Mouse (Mus musculus): Measurements from ENCODE around the gene Vrk3. TPM values are rescaled to one million over a fixed set of nuclear protein-coding genes. Genes with fewer than 3 reads are reported as not detected.
"Not testable (repeated sequence)": the region's sequence is repeated elsewhere in the genome, so short reads cannot be mapped to it uniquely, and the experiment has no call there.

The Vrk3 gene
- polyA plus RNA-seq, 1 experiment from 2014 or later: 19.3 TPM

DNA sequence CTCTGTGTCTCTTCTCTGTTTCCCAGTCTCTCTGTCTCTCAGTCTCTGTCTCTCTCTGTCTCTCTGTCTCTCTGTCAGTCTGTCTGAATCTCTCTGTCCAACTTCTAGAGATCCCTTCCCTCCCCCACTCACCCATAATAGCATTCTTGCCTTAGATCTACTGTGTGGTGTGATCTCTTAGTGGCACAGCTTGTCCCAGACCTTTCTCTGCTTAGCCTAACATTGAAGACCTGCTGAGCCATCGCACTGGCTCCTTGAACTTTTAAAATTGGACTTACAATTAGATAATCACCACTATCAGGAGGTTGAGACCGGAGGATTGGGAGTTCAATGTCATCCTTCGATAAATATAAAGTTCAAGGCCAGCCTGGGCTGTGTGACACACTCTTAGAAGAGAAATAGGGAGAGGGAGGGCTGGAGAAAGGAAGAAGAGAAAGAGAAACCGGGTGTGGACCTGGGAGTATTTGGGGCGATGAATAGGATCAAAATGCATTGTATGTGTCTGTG lies 41.0 kb upstream of the Vrk3 start:
- DNase-seq (no peak), ATAC-seq (no peak)
- H3K27ac ChIP-seq (ENCODE audit: low read depth): no peak overlapping the region
- 78% methylated on average over 5 of the region's 5 CpGs for WGBS (ENCODE audit: insufficient replicate concordance)
- H3K27me3 ChIP-seq (ENCODE audit: insufficient read depth, low read length): no peaks in the 10 kb centered on the region
- no peak overlapping the region for H3K9ac ChIP-seq (replicated peaks)
- H3K4me2 ChIP-seq (ENCODE audit: low read depth, low read length): no peak overlapping the region
- no peak for TF ChIP-seq EP300 (IDR thresholded peaks at IDR 0.05; ENCODE audit: low read depth)
- TF ChIP-seq CTCF (IDR thresholded peaks at IDR 0.05; ENCODE audit: low read depth): no peak
- H3K9me3 ChIP-seq (ENCODE audit: low read length): no peaks in the 10 kb centered on the region
- no peaks in the 10 kb centered on the region for H3K36me3 ChIP-seq (replicated peaks; ENCODE audit: insufficient read depth, low read length)
- no peak overlapping the region for H3K4me3 ChIP-seq (ENCODE audit: low read depth, low read length)
- no peaks in the 10 kb centered on the region for H3K4me1 ChIP-seq (ENCODE audit: insufficient read depth)

- H3K9me3 ChIP-seq (ENCODE audit: low read length); H3K36me3 ChIP-seq (replicated peaks; ENCODE audit: insufficient read depth, low read length); H3K4me1 ChIP-seq (ENCODE audit: insufficient read depth); H3K9ac ChIP-seq (replicated peaks); H3K4me2 ChIP-seq (ENCODE audit: low read depth, low read length); DNase-seq; H3K27me3 ChIP-seq (ENCODE audit: insufficient read depth, low read length); H3K27ac ChIP-seq (ENCODE audit: low read depth); H3K4me3 ChIP-seq (ENCODE audit: low read depth, low read length); ATAC-seq: not testable (repeated sequence)
- 85% methylated on average over 5 of the region's 6 CpGs for WGBS (ENCODE audit: insufficient replicate concordance)
Measured at GRCm38 (mm10) chr7:44708093-44708492, 40.1 kb upstream of the Vrk3 start.

DNA sequence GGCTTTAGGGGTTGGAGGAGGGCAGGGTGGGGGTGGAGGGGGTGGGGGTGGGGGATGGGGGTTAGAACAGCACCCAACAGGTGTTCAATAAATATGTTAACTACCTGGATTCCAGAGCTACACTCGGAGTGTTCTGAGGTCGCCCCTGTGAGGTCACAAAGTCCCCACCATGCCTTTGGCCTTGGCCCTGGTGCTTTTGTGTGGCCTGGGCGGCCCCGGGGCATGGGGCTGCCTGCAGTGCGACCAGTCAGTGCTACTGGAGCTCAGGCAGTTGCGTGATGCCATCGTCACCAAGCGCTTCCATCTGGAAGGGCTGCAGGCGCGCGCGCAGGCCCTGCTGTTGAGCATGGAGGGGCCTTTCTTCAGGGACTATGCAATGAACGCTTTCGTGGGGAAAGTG lies 39.6 kb upstream of the Vrk3 start, which contains the start of gene Izumo2:
Gene Izumo2 (plus strand): TSS at position 169 of the 400 bp plus-strand sequence.
- no peak for DNase-seq
- H3K36me3 ChIP-seq (replicated peaks; ENCODE audit: insufficient read depth, low read length): no peaks in the 10 kb centered on the region
- no peaks in the 10 kb centered on the region for H3K9me3 ChIP-seq (ENCODE audit: low read length)
- H3K4me1 ChIP-seq (ENCODE audit: insufficient read depth): no peaks in the 10 kb centered on the region
- no peak within 1 kb of the TSS for H3K9ac ChIP-seq (replicated peaks)
- H3K4me2 ChIP-seq (ENCODE audit: low read depth, low read length): no peak within 1 kb of the TSS
- no peak within 1 kb of the TSS for H3K4me3 ChIP-seq (ENCODE audit: low read depth, low read length)
- no peak for ATAC-seq
- H3K27me3 ChIP-seq (ENCODE audit: insufficient read depth, low read length): no peaks in the 10 kb centered on the region
- TF ChIP-seq CTCF (IDR thresholded peaks at IDR 0.05; ENCODE audit: low read depth): no peak
- TF ChIP-seq EP300 (IDR thresholded peaks at IDR 0.05; ENCODE audit: low read depth): no peak
- WGBS (ENCODE audit: insufficient replicate concordance): 71% methylated on average over 14 of the region's 14 CpGs
- H3K27ac ChIP-seq (ENCODE audit: low read depth): no peak within 1 kb of the TSS

DNA sequence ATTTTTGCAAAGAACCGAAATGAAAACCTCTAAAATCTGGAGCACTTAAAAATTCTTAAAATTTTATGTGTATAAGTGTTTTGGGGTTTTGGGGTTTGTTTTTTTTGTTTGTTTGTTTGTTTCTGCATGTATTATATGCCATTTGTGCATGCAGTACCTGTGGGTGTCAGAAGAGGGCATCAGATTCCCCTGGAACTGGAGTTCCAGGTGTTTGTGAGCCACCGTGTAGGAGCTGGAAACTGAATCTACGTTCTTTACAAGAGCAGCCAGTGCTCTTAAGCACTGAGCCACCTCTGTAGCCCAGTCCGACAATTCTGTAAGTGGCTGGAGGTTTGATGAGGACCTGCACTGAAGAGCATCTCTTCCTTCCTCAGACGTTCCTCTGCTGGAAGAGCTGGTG lies 38.3 kb upstream of the Vrk3 start:
- no peak overlapping the region for H3K27ac ChIP-seq (ENCODE audit: low read depth)
- H3K4me2 ChIP-seq (ENCODE audit: low read depth, low read length): no peak overlapping the region
- DNase-seq (no peak), ATAC-seq (no peak)
- H3K4me1 ChIP-seq (ENCODE audit: insufficient read depth): no peaks in the 10 kb centered on the region
- no peaks in the 10 kb centered on the region for H3K27me3 ChIP-seq (ENCODE audit: insufficient read depth, low read length)
- TF ChIP-seq CTCF (IDR thresholded peaks at IDR 0.05; ENCODE audit: low read depth) (no peak; the same call in 1 of the 2 replicates), EP300 (IDR thresholded peaks at IDR 0.05; ENCODE audit: low read depth) (no peak)
- H3K36me3 ChIP-seq (replicated peaks; ENCODE audit: insufficient read depth, low read length): no peaks in the 10 kb centered on the region
- no peak overlapping the region for H3K9ac ChIP-seq (replicated peaks)
- no peaks in the 10 kb centered on the region for H3K9me3 ChIP-seq (ENCODE audit: low read length)
- 77% methylated on average over 5 of the region's 5 CpGs for WGBS (ENCODE audit: insufficient replicate concordance)
- H3K4me3 ChIP-seq (ENCODE audit: low read depth, low read length): no peak overlapping the region

DNA sequence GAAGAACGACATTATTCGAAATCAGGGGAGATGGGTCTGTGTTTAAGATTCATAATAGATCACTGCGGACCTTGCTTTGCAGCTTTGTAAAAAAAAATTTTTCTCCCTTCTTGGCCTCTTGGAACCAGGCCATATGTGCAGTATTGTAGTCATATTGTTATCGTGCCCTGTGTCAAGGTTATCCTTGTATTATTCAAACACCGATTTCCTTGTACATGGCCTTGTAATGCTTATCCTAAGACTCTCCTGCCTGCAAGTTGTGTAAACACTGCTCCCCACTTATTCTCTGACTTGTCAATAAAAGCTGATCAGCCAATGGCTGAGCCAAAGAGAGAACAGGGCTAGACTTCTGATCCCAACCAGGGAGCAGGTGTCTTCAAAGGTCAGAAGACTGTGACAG lies 26.2 kb upstream of the Vrk3 start:
- Histone ChIP-seq H3K4me1 (ENCODE audit: insufficient read depth) (no peaks in the 10 kb centered on the region), H3K9ac (replicated peaks) (no peak overlapping the region), H3K27me3 (ENCODE audit: insufficient read depth, low read length) (no peaks in the 10 kb centered on the region), H3K4me3 (ENCODE audit: low read depth, low read length) (no peak overlapping the region), H3K4me2 (ENCODE audit: low read depth, low read length) (no peak overlapping the region), H3K9me3 (ENCODE audit: low read length) (no peaks in the 10 kb centered on the region), H3K36me3 (replicated peaks; ENCODE audit: insufficient read depth, low read length) (no peaks in the 10 kb centered on the region), H3K27ac (ENCODE audit: low read depth) (no peak overlapping the region)
- DNase-seq (no peak), ATAC-seq (no peak)
- TF ChIP-seq CTCF (IDR thresholded peaks at IDR 0.05; ENCODE audit: low read depth) (no peak), EP300 (IDR thresholded peaks at IDR 0.05; ENCODE audit: low read depth) (no peak)
- 67% methylated on average over 5 of the region's 5 CpGs for WGBS (ENCODE audit: insufficient replicate concordance)

DNA sequence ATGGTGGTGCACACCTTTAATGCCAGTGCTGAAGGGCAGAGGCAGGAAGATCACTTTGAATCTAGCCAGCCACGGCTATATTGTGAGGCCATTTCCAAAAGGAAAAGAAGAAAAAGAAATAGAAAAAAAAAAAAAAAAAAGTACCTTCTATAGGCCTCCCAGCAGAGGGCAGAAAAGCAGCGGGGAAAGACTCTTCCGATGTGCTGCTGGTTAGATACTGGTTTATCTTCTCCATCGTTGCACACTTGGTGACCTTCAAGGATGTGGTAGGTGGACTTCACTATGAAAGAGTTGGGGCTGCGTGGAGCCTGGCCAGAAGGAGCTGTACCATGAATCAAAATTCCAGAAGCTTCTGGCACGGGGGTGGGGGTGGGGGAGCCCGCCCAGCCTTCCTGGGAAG lies 23.9 kb upstream of the Vrk3 start:
- H3K27me3 ChIP-seq (ENCODE audit: insufficient read depth, low read length): no peaks in the 10 kb centered on the region
- no peak overlapping the region for H3K9ac ChIP-seq (replicated peaks)
- 25% methylated on average over 7 of the region's 7 CpGs for WGBS (ENCODE audit: insufficient replicate concordance)
- no peaks in the 10 kb centered on the region for H3K4me1 ChIP-seq (ENCODE audit: insufficient read depth)
- H3K27ac ChIP-seq (ENCODE audit: low read depth): no peak overlapping the region
- H3K36me3 ChIP-seq (replicated peaks; ENCODE audit: insufficient read depth, low read length): no peaks in the 10 kb centered on the region
- DNase-seq: no peak
- ATAC-seq: no peak
- no peak overlapping the region for H3K4me3 ChIP-seq (ENCODE audit: low read depth, low read length)
- no peaks in the 10 kb centered on the region for H3K9me3 ChIP-seq (ENCODE audit: low read length)
- H3K4me2 ChIP-seq (ENCODE audit: low read depth, low read length): no peak overlapping the region
- no peak for TF ChIP-seq EP300 (IDR thresholded peaks at IDR 0.05; ENCODE audit: low read depth)
- TF ChIP-seq CTCF (IDR thresholded peaks at IDR 0.05; ENCODE audit: low read depth): peak; percentile 55

- H3K4me1 ChIP-seq (ENCODE audit: insufficient read depth): no peaks in the 10 kb centered on the region
- no peak for TF ChIP-seq EP300 (IDR thresholded peaks at IDR 0.05; ENCODE audit: low read depth)
- TF ChIP-seq CTCF (IDR thresholded peaks at IDR 0.05; ENCODE audit: low read depth): no peak
- no peak overlapping the region for H3K27ac ChIP-seq (ENCODE audit: low read depth)
- ATAC-seq (no peak), DNase-seq (no peak)
- H3K9ac ChIP-seq (replicated peaks): no peak overlapping the region
- H3K9me3 ChIP-seq (ENCODE audit: low read length): no peaks in the 10 kb centered on the region
- H3K36me3 ChIP-seq (replicated peaks; ENCODE audit: insufficient read depth, low read length): no peaks in the 10 kb centered on the region
- H3K4me2 ChIP-seq (ENCODE audit: low read depth, low read length): no peak overlapping the region
- WGBS (ENCODE audit: insufficient replicate concordance): 59% methylated on average over 6 of the region's 6 CpGs
- no peak overlapping the region for H3K4me3 ChIP-seq (ENCODE audit: low read depth, low read length)
- H3K27me3 ChIP-seq (ENCODE audit: insufficient read depth, low read length): no peaks in the 10 kb centered on the region
Measured at GRCm38 (mm10) chr7:44726343-44726742, 21.9 kb upstream of the Vrk3 start.
